In genomic region chr13:14930137-14930785, GRCm38 (mm10) we compare ENCODE assay signal across 19 mouse cellular contexts.
DNase-seq lines count a peak whose midpoint lies in the region; ATAC-seq and TF ChIP-seq lines count a peak whose summit lies in the region.
"Had no signal": no experiment of that assay in that cellular context is flagged by ENCODE, and none has a peak within 500 bp of the region (broad histone marks: within the 10 kb centered on the region; RNA-seq: fewer than 3 reads in every experiment).

No protein-coding gene starts in this region.

- H3K9me3 ChIP-seq in kidney, postnatal 0 days (replicated peaks; ENCODE audit: low read length): no peaks in the 10 kb centered on the region
- H3K9me3 ChIP-seq in kidney, embryonic 15.5 days (replicated peaks): no peaks in the 10 kb centered on the region
- H3K9me3 ChIP-seq in heart, postnatal 0 days (replicated peaks; ENCODE audit: control insufficient read depth, low read length): no peaks in the 10 kb centered on the region
- no peaks in the 10 kb centered on the region for H3K9me3 ChIP-seq in forebrain, embryonic 13.5 days (replicated peaks)
- H3K9me3 ChIP-seq: embryonic facial prominence, embryonic 12.5 days; limb, embryonic 12.5 days; neural tube, embryonic 15.5 days had no signal

- no peak overlapping the region for H3K9ac ChIP-seq in kidney, postnatal 0 days (ENCODE audit: low read depth, low read length)
- H3K9ac ChIP-seq in kidney, embryonic 15.5 days: no peak overlapping the region
- no peak overlapping the region for H3K9ac ChIP-seq in heart, postnatal 0 days (replicated peaks; ENCODE audit: low read depth, low read length)
- H3K9ac ChIP-seq in forebrain, embryonic 13.5 days: no peak overlapping the region
- H3K9ac ChIP-seq: embryonic facial prominence, embryonic 12.5 days; hindbrain, embryonic 14.5 days; limb, embryonic 12.5 days; neural tube, embryonic 15.5 days had no signal

- H3K4me3 ChIP-seq in kidney, postnatal 0 days (replicated peaks; ENCODE audit: low read depth, low read length): no peak overlapping the region
- H3K4me3 ChIP-seq in kidney, embryonic 15.5 days (replicated peaks): no peak overlapping the region
- no peak overlapping the region for H3K4me3 ChIP-seq in heart, postnatal 0 days (ENCODE audit: low read depth, low read length)
- no peak overlapping the region for H3K4me3 ChIP-seq in forebrain, embryonic 13.5 days
- H3K4me3 ChIP-seq: embryonic facial prominence, embryonic 12.5 days; limb, embryonic 12.5 days; neural tube, embryonic 15.5 days had no signal

- no peak for ATAC-seq in kidney, postnatal 0 days (replicated peaks; ENCODE audit: low FRiP score, low read depth)
- no peak for ATAC-seq in kidney, embryonic 15.5 days (replicated peaks; ENCODE audit: low FRiP score)
- ATAC-seq in heart, postnatal 0 days (ENCODE audit: insufficient read depth, low read depth): no peak
- ATAC-seq in forebrain, embryonic 13.5 days: no peak
- ATAC-seq: forebrain, embryonic 14.5 days had no signal

- H3K27ac ChIP-seq in kidney, postnatal 0 days: no peak overlapping the region
- H3K27ac ChIP-seq in kidney, embryonic 15.5 days: no peak overlapping the region
- H3K27ac ChIP-seq in heart, postnatal 0 days (ENCODE audit: low read depth): no peak overlapping the region; the same call in 1 of the 2 replicates
- no peak overlapping the region for H3K27ac ChIP-seq in forebrain, embryonic 13.5 days
- H3K27ac ChIP-seq: embryonic facial prominence, embryonic 12.5 days; hindbrain, embryonic 14.5 days; limb, embryonic 12.5 days; macrophage; neural tube, embryonic 15.5 days had no signal

- no peaks in the 10 kb centered on the region for H3K4me1 ChIP-seq in kidney, postnatal 0 days (replicated peaks; ENCODE audit: insufficient read depth, low read length)
- no peaks in the 10 kb centered on the region for H3K4me1 ChIP-seq in kidney, embryonic 15.5 days
- H3K4me1 ChIP-seq in heart, postnatal 0 days (ENCODE audit: control insufficient read depth, insufficient read depth): no peaks in the 10 kb centered on the region
- H3K4me1 ChIP-seq in forebrain, embryonic 13.5 days: no peaks in the 10 kb centered on the region
- H3K4me1 ChIP-seq: embryonic facial prominence, embryonic 12.5 days; limb, embryonic 12.5 days; neural tube, embryonic 15.5 days had no signal

- 75% methylated on average over 3 of the region's 3 CpGs for WGBS in kidney, postnatal 0 days
- WGBS in kidney, embryonic 15.5 days: 79% methylated on average over 3 of the region's 3 CpGs
- WGBS in heart, postnatal 0 days: 60% methylated on average over 3 of the region's 3 CpGs
- 95% methylated on average over 3 of the region's 3 CpGs for WGBS in forebrain, embryonic 13.5 days

- DNase-seq in kidney, postnatal 0 days (ENCODE audit: low spot score): peak; percentile 47
- peak; percentile 7 for DNase-seq in brain, adult 2 months (ENCODE audit: low read depth, low spot score)
- DNase-seq in heart, postnatal 0 days (ENCODE audit: low spot score): peak; percentile 6
- peak; percentile 8 for DNase-seq in skeletal muscle tissue, adult 2 months (ENCODE audit: low read depth, low spot score)
- DNase-seq in testis, postnatal 14 days (ENCODE audit: low spot score): no peak
- DNase-seq: adrenal gland, postnatal 10 days; cerebellum, postnatal 14 days; gastrocnemius, postnatal 25 days; right cerebral cortex, adult 18-20 months; thymus, postnatal 25 days had no signal

- no peak for TF ChIP-seq CTCF in kidney, postnatal 0 days (IDR thresholded peaks at IDR 0.05; ENCODE audit: low read depth)
- TF ChIP-seq CTCF in heart, postnatal 0 days (IDR thresholded peaks at IDR 0.05; ENCODE audit: low read depth): no peak

- no peak for TF ChIP-seq EP300 in heart, postnatal 0 days (IDR thresholded peaks at IDR 0.05; ENCODE audit: low read depth)

- H3K27me3 ChIP-seq in kidney, postnatal 0 days (ENCODE audit: insufficient read depth, low read length): no peaks in the 10 kb centered on the region
- no peaks in the 10 kb centered on the region for H3K27me3 ChIP-seq in kidney, embryonic 15.5 days
- H3K27me3 ChIP-seq in heart, postnatal 0 days (ENCODE audit: control insufficient read depth, insufficient read depth, low read length): no peaks in the 10 kb centered on the region
- H3K27me3 ChIP-seq in forebrain, embryonic 13.5 days: no peaks in the 10 kb centered on the region
- H3K27me3 ChIP-seq: CH12.LX; embryonic facial prominence, embryonic 12.5 days; limb, embryonic 12.5 days; neural tube, embryonic 15.5 days had no signal

- H3K4me2 ChIP-seq in kidney, postnatal 0 days (ENCODE audit: low read length): no peak overlapping the region
- no peak overlapping the region for H3K4me2 ChIP-seq in kidney, embryonic 15.5 days
- no peak overlapping the region for H3K4me2 ChIP-seq in heart, postnatal 0 days (ENCODE audit: low read depth, low read length)
- H3K4me2 ChIP-seq in forebrain, embryonic 13.5 days: no peak overlapping the region
- H3K4me2 ChIP-seq: embryonic facial prominence, embryonic 12.5 days; hindbrain, embryonic 14.5 days; limb, embryonic 12.5 days; neural tube, embryonic 15.5 days had no signal

- H3K36me3 ChIP-seq in kidney, postnatal 0 days (ENCODE audit: insufficient read depth, low read length): no peaks in the 10 kb centered on the region
- no peaks in the 10 kb centered on the region for H3K36me3 ChIP-seq in kidney, embryonic 15.5 days
- no peaks in the 10 kb centered on the region for H3K36me3 ChIP-seq in heart, postnatal 0 days (replicated peaks; ENCODE audit: control insufficient read depth, insufficient read depth, low read length)
- H3K36me3 ChIP-seq in forebrain, embryonic 13.5 days (ENCODE audit: poor library complexity, severe bottlenecking): no peaks in the 10 kb centered on the region
- H3K36me3 ChIP-seq: embryonic facial prominence, embryonic 12.5 days; limb, embryonic 12.5 days; neural tube, embryonic 15.5 days had no signal
